Mouse (Mus musculus) neural tube, embryonic 15.5 days (tissue): ENCODE measurements at regions not wholly inside any gene's neighbourhood (a gene's known extent, or its start where the extent isn't known, plus 50 kb on each side); places are given as distances from the start of the nearest gene placed in this dataset.

ENCODE experiments used
- ATAC-seq: fragments of 200-750 bp; cut with Nextera tagmentation; 2 replicates; pipeline ENCODE4 v1.8.0; 2017; ENCODE audit warnings: mild to moderate bottlenecking, moderate TSS enrichment, moderate library complexity; ENCODE audit not compliant: low FRiP score
- H3K27ac ChIP-seq: fragments of 300-500 bp; sonication (generic); replicated peaks from 2 replicates; pipeline ENCODE4 v1.5.1; 2015; ENCODE audit warnings: mild to moderate bottlenecking, inconsistent platforms
- H3K27me3 ChIP-seq: fragments of 300-500 bp; sonication (generic); replicated peaks from 2 replicates; pipeline ENCODE4 v1.6.1; 2015; ENCODE audit warnings: inconsistent platforms
- H3K36me3 ChIP-seq: fragments of 300-500 bp; sonication (generic); 2 replicates; pipeline ENCODE4 v1.6.1; 2015; ENCODE audit warnings: inconsistent platforms
- H3K4me1 ChIP-seq: fragments of 300-500 bp; sonication (generic); 2 replicates; pipeline ENCODE4 v1.6.1; 2015; ENCODE audit warnings: inconsistent platforms
- H3K4me2 ChIP-seq: fragments of 300-500 bp; sonication (generic); 2 replicates; pipeline ENCODE4 v1.6.1; 2015; ENCODE audit warnings: inconsistent platforms, mild to moderate bottlenecking, moderate library complexity
- H3K4me3 ChIP-seq: fragments of 300-500 bp; sonication (generic); replicated peaks from 2 replicates; pipeline ENCODE4 v1.5.1; 2015; ENCODE audit warnings: mild to moderate bottlenecking, inconsistent platforms
- H3K9ac ChIP-seq: fragments of 300-500 bp; sonication (generic); replicated peaks from 2 replicates; pipeline ENCODE4 v1.6.1; 2015; ENCODE audit warnings: mild to moderate bottlenecking, inconsistent platforms
- H3K9me3 ChIP-seq: fragments of 300-500 bp; sonication (generic); replicated peaks from 2 replicates; pipeline ENCODE4 v1.6.1; 2016; ENCODE audit warnings: inconsistent platforms
- WGBS: fragments of 180-500 bp; shearing (Covaris S2); methylation state at CpG from one replicate; pipeline ENCODE4 v1.1.7; 2015; ENCODE audit warnings: mixed read lengths; 5-methylcytosine and 5-hydroxymethylcytosine counted together

DNA sequence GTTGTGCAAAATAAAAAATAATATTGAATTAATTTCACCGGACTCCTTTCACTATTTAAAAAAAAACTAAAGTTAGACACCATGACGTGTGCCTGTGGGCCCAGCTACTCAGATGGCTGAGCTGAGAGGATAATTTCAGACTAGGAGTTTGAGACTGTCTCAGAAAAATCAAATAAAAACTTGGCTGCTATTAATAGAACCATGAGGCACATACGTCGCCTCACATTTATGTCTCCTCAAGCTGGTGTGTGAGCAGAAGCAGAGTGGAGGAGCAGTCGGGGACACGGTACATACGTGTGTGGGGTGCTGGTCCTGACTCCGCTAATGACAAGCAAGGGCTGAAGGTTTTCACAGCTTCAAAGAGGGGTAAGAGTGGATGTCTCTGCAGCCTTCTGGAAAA is 52.8 kb upstream of the Dmrtb1 start:
- Histone ChIP-seq H3K27ac (no peak overlapping the region), H3K4me2 (no peak overlapping the region), H3K9ac (no peak overlapping the region), H3K36me3 (no peaks in the 10 kb centered on the region), H3K9me3 (no peaks in the 10 kb centered on the region), H3K4me3 (no peak overlapping the region), H3K27me3 (peaks cover 5% of the 10 kb centered on the region; the same call in 1 of the 2 replicates), H3K4me1 (peaks cover 27% of the 10 kb centered on the region)
- 93% methylated on average over 8 of the region's 8 CpGs for WGBS
- no peak for ATAC-seq

DNA sequence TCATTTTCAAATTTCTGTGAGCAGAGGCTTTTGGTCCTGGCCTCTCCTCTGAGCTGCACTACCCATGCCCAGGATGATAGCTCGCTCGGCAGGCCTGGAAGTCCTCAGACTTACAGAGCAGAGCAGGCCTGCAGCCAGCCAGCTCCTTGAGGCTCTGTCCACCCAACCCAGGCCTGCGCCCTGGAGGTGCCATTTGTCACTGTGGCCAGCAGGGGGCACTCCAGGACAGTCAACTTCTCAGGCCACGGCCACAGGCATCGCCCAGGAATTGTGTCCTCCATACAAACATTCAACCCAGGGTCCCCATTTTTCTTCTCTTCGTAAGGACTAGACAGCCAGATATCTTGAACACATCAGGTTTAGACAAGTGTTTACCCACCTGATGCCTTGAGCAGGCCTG is 53.9 kb upstream of the Dmrtb1 start:
- 3% methylated on average over 6 of the region's 6 CpGs for WGBS

DNA sequence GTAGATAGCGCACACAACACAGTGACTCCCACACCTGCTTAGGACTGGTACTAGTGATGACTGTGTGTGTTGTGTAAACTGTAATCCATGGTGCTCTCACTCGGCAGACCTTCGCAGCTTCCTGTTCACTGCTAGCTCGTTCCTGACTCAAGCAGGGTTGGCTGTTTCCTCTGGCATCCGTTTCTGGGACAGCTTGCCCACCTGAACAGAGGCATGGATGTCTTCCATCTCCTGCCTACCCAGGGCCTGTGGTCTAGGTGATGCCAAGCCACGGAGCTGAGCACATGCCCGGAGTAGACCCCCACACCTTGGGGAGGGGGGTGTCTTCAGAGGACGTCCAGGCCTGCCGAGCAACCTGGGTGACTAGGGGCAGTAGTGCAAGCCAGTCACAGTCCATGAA is 54.7 kb upstream of the Dmrtb1 start:
- Histone ChIP-seq H3K27me3 (peaks cover 5% of the 10 kb centered on the region; the same call in 1 of the 2 replicates), H3K4me1 (peaks cover 11% of the 10 kb centered on the region; the same call in 1 of the 2 replicates), H3K9ac (no peak overlapping the region), H3K4me2 (no peak overlapping the region), H3K36me3 (no peaks in the 10 kb centered on the region), H3K9me3 (no peaks in the 10 kb centered on the region), H3K4me3 (no peak overlapping the region), H3K27ac (no peak overlapping the region)
- no peak for ATAC-seq
- WGBS, result 85% methylated on average over 9 of the region's 9 CpGs

More for the DNA sequence above, 53.9 kb upstream of the Dmrtb1 start:
- Histone ChIP-seq H3K9ac (no peak overlapping the region), H3K27ac (no peak overlapping the region), H3K36me3 (no peaks in the 10 kb centered on the region), H3K4me2 (no peak overlapping the region), H3K4me3 (no peak overlapping the region), H3K4me1 (peaks cover 18% of the 10 kb centered on the region), H3K9me3 (no peaks in the 10 kb centered on the region), H3K27me3 (peaks cover 5% of the 10 kb centered on the region; the same call in 1 of the 2 replicates)
- ATAC-seq, result peak; percentile 72

DNA sequence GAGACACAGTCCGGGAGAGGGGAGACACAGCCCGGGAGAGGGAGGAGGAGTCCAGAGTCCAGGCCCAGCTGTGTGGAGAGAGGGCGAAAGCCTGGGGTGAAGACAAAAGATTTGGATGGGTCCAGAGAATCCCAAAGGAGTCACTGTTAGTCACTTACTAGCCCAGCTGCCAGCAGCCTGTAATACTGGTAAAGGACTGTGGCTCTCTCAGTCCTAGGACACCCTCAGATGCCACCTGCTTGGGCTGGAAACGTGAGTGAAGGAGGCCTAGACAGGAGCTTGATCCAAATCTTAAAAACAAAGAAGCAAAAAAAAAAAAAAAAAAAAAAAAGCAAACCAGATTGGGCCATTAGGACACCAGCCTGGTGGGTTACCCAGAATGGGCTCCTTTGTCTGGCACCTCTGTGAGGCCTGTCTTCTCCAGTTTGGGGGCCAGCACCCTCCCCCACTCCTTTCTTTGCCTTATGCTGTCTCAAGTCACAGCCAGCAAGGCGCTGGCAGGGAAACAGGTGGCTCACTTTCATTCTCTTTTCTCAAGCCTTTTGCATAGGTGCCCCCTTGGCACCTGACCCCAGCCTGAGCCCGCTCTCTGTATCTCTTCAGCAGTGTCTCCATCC is 55.9 kb upstream of the Dmrtb1 start:
- Histone ChIP-seq H3K27me3 (no peaks in the 10 kb centered on the region), H3K9me3 (no peaks in the 10 kb centered on the region), H3K27ac (no peak overlapping the region), H3K4me2 (no peak overlapping the region), H3K4me1 (peaks cover 11% of the 10 kb centered on the region), H3K4me3 (no peak overlapping the region), H3K36me3 (no peaks in the 10 kb centered on the region), H3K9ac (no peak overlapping the region)
- ATAC-seq, result no peak
- 36% methylated on average over 6 of the region's 6 CpGs for WGBS

GRCm38 (mm10) chr4:107743646-107744045 is 58.4 kb upstream of the Lrp8 start:
- Histone ChIP-seq H3K36me3 (no peaks in the 10 kb centered on the region), H3K9me3 (no peaks in the 10 kb centered on the region), H3K9ac (no peak overlapping the region), H3K4me2 (no peak overlapping the region), H3K4me3 (no peak overlapping the region), H3K27ac (no peak overlapping the region), H3K4me1 (peaks cover 21% of the 10 kb centered on the region), H3K27me3 (no peaks in the 10 kb centered on the region)
- ATAC-seq, result no peak
- 82% methylated on average over 2 of the region's 2 CpGs for whole genome bisulfite sequencing

DNA sequence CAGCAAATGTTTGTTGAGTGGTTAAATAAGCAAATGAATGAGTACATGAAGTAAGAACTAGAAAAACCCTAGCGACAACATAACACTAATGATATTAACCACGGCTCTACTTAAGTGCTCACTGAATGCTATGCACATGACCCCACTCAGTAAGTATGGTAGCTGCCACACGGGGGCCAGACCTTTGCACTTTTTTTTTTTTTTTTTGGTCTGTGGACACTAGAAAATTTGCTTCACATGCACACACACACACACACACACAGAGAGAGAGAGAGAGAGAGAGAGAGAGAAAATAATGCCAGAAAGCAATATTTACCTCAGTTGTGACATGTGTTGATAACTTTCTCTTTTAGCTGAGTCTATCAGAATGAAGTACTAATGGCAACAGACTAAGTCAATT is 55.7 kb upstream of the Lrp8 start:
- no peak for ATAC-seq
- H3K27me3 ChIP-seq, result no peaks in the 10 kb centered on the region
- H3K4me2 ChIP-seq, result no peak overlapping the region
- no peak overlapping the region for H3K9ac ChIP-seq
- no peaks in the 10 kb centered on the region for H3K36me3 ChIP-seq
- 73% methylated on average over 3 of the region's 3 CpGs for WGBS
- no peak overlapping the region for H3K27ac ChIP-seq
- H3K9me3 ChIP-seq, result no peaks in the 10 kb centered on the region
- H3K4me3 ChIP-seq, result no peak overlapping the region
- peaks cover 29% of the 10 kb centered on the region for H3K4me1 ChIP-seq

- no peaks in the 10 kb centered on the region for H3K9me3 ChIP-seq
- WGBS, result 87% methylated on average over 5 of the region's 5 CpGs
- H3K4me2 ChIP-seq, result no peak overlapping the region
- H3K36me3 ChIP-seq, result no peaks in the 10 kb centered on the region
- H3K4me3 ChIP-seq, result no peak overlapping the region
- ATAC-seq, result no peak
- H3K27ac ChIP-seq, result no peak overlapping the region
- no peak overlapping the region for H3K9ac ChIP-seq
- H3K4me1 ChIP-seq, result peaks cover 29% of the 10 kb centered on the region
- no peaks in the 10 kb centered on the region for H3K27me3 ChIP-seq
Observed at GRCm38 (mm10) chr4:107746923-107747431, 55.1 kb upstream of the Lrp8 start.

GRCm38 (mm10) chr4:107747454-107747853 is 54.6 kb upstream of the Lrp8 start:
- Histone ChIP-seq H3K9ac (no peak overlapping the region), H3K27me3 (no peaks in the 10 kb centered on the region), H3K9me3 (no peaks in the 10 kb centered on the region), H3K36me3 (no peaks in the 10 kb centered on the region), H3K4me3 (no peak overlapping the region), H3K4me2 (no peak overlapping the region), H3K4me1 (peaks cover 29% of the 10 kb centered on the region), H3K27ac (no peak overlapping the region)
- no peak for ATAC-seq
- 80% methylated on average over 9 of the region's 9 CpGs for WGBS

GRCm38 (mm10) chr4:107747907-107748628 is 54.0 kb upstream of the Lrp8 start:
- H3K27me3 ChIP-seq, result no peaks in the 10 kb centered on the region
- ATAC-seq, result no peak
- H3K27ac ChIP-seq, result no peak overlapping the region
- H3K4me2 ChIP-seq, result no peak overlapping the region
- no peaks in the 10 kb centered on the region for H3K9me3 ChIP-seq
- no peaks in the 10 kb centered on the region for H3K36me3 ChIP-seq
- 80% methylated on average over 13 of the region's 13 CpGs for WGBS
- H3K9ac ChIP-seq, result no peak overlapping the region
- H3K4me1 ChIP-seq, result peaks cover 29% of the 10 kb centered on the region
- H3K4me3 ChIP-seq, result no peak overlapping the region

DNA sequence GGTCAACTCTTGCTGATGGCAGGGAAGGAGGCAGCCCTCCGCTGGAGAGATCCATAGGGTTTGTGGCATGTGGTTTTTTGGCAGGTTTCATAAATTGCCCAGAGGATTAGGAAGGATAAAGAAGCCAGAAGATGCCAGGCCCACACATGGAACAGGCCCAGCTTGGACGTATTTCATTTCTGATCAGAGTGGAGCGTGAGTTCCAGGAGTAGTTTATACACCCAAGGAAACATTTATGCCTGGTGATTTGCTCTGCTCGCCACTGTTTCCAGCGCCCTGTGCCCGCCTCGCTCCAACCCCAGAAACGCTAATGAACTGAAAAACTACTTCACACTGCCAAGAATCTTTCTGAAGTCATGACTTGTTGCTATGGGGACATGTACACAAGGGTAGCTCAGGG is 53.0 kb upstream of the Lrp8 start:
- Histone ChIP-seq H3K4me1 (peaks cover 34% of the 10 kb centered on the region), H3K27me3 (no peaks in the 10 kb centered on the region), H3K9me3 (no peaks in the 10 kb centered on the region), H3K4me3 (no peak overlapping the region), H3K27ac (no peak overlapping the region), H3K4me2 (no peak overlapping the region), H3K36me3 (no peaks in the 10 kb centered on the region), H3K9ac (no peak overlapping the region)
- 63% methylated on average over 8 of the region's 8 CpGs for WGBS
- ATAC-seq, result peak; percentile 7; the same call in 1 of the 2 replicates

DNA sequence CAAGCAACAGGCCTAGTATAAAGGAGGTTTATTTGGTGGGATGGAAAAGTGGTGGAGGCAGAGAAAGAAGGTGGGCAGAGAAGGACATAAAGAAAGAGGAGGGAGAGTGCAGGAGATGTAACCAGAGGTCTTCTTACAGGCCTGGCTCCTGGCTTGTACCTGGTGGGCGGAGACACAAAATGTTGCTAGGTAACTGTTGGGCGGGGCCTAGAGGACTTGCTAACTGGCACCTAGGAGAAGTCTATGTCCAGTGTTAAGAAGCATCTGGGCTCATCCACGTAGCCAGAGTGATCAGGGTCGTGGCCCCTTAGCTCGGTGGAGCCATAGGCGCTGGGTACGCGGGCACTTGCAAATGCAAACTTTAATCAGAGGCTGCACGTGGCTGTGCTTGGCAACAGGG is 52.0 kb upstream of the Lrp8 start:
- Histone ChIP-seq H3K9ac (no peak overlapping the region), H3K36me3 (no peaks in the 10 kb centered on the region), H3K9me3 (no peaks in the 10 kb centered on the region), H3K4me2 (no peak overlapping the region), H3K4me3 (no peak overlapping the region), H3K27ac (peak overlapping the region; percentile 33; the same call in 1 of the 2 replicates), H3K27me3 (no peaks in the 10 kb centered on the region), H3K4me1 (peaks cover 36% of the 10 kb centered on the region)
- ATAC-seq, result no peak
- WGBS, result 58% methylated on average over 9 of the region's 9 CpGs
